Comparison of ENCODE assay signal across 8 mouse cellular contexts in the genomic region with DNA sequence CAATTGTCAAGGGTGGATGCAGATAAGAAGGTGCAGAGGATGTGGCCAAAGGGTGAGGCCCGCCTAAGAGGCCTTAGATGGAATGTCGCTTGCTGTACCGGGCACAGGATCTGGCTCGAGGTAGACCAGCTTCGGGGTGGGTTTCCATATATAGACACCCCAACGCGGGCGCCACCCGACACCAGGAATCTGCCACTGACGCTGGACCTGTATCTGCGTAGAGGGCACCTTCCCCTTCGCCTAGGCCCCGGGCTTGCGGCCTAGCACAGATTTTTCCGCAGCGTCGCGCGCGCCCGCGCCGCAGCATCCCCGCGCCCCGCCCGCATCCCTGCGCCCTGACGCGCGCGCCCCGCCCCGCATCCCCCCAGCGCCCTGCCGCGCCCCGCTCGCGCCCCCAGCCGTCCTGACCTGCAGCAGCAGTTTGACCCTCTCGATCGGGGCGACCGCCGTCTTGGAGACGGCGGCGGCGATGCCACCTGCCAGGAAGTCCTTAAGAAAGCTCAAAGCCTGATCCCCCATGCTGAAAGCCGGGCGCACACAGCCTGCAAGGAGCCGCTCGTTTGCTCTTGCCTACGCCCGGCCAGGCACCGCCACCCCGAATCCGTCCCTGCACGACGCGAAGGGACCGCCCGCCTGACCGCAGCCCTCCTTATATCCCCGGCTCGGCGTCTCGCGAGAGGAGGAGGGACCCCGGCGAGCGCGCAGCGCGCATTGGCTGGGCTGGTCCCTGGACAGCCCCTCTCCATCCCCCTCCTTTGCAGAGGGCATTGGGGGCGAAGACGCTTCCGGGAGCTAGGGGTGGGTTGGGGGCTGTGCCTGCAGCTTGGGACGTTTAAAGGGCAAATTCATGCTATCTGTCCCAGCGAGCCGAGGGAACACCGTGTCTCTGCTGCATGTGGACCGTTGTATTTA. TPM values are rescaled to one million over a fixed set of nuclear protein-coding genes. Genes with fewer than 3 reads are reported as not detected.
A peak's percentile ranks its signal among the peaks of the same experiment; 100 is the strongest.
DNase-seq lines count a peak whose midpoint lies in the region; ATAC-seq lines count a peak whose summit lies in the region.

Slc25a4 (minus strand) TSS at position 881 of the 912 bp plus-strand sequence.

- H3K27ac ChIP-seq in intestine, embryonic 14.5 days (ENCODE audit: low read depth) = peak within 1 kb of the TSS; percentile 93

- peak; percentile 95 for DNase-seq in embryo, embryonic 10 days (ENCODE audit: low spot score)
- peak; percentile 98 for DNase-seq in gastrocnemius, postnatal 25 days
- DNase-seq in intestine, embryonic 14.5 days (ENCODE audit: low spot score) = peak; percentile 98
- peak; percentile 96 to 97 for DNase-seq in left cerebral cortex, postnatal 14 days (ENCODE audit: low spot score in 2 of 2)
- peak; percentile 97 for DNase-seq in mesoderm, embryonic 11.5 days (ENCODE audit: low read depth, low spot score)
- DNase-seq in right cerebral cortex, postnatal 36 days (ENCODE audit: low spot score in 2 of 2) = peak; percentile 93 to 94
- DNase-seq in yolk sac, embryonic 10.5 days (ENCODE audit: low spot score) = peak; percentile 97

- no peaks in the 10 kb centered on the region for H3K27me3 ChIP-seq in intestine, embryonic 14.5 days (replicated peaks; ENCODE audit: control insufficient read depth, insufficient read depth, low read length)

- peak; percentile 92 for ATAC-seq in activated CD4-positive, CD25-positive, alpha-beta regulatory T cell, adult 4 months
- peak; percentile 99 for ATAC-seq in intestine, embryonic 14.5 days (replicated peaks; ENCODE audit: low FRiP score, low TSS enrichment, low read depth)

- intact Hi-C loops in left cerebral cortex, postnatal 14 days (cut with DNase I) = no loop called here

- H3K4me3 ChIP-seq in intestine, embryonic 14.5 days (ENCODE audit: low read depth, low read length) = peak within 1 kb of the TSS; percentile 81

- peaks cover 25% of the 10 kb centered on the region for H3K4me1 ChIP-seq in intestine, embryonic 14.5 days (replicated peaks; ENCODE audit: control insufficient read depth, insufficient read depth, low read length)

- under 1% methylated on average over 84 of the region's 84 CpGs for WGBS in intestine, embryonic 14.5 days

- peak within 1 kb of the TSS; percentile 93 for H3K9ac ChIP-seq in intestine, embryonic 14.5 days (ENCODE audit: low read length)

- no peaks in the 10 kb centered on the region for H3K9me3 ChIP-seq in intestine, embryonic 14.5 days (ENCODE audit: control insufficient read depth, low read length)

- H3K4me2 ChIP-seq in intestine, embryonic 14.5 days (ENCODE audit: low read length) = peak within 1 kb of the TSS; percentile 84

- peaks cover 35% of the 10 kb centered on the region for H3K36me3 ChIP-seq in intestine, embryonic 14.5 days (ENCODE audit: control insufficient read depth, insufficient read depth, low read length)

RNA-seq across cellular contexts. Expression of gene Slc25a4, which starts in this region (rescaled TPM):
- polyA plus RNA-seq in activated CD4-positive, CD25-positive, alpha-beta regulatory T cell, adult 4 months (2017; shearing (Covaris generic)) = 100 to 1,000 TPM; 197 to 224 TPM
- 1,000 to 10,000 TPM; 2,973 to 3,130 TPM for total RNA-seq in gastrocnemius, postnatal 25 days (2021)
- polyA plus RNA-seq in intestine, embryonic 14.5 days (2014; fragmentation: Nextera tagmentation; extraction: Ambion mirVana) = 516 and 522 TPM in 2 replicates
- total RNA-seq in left cerebral cortex, postnatal 14 days (2021) = 100 to 1,000 TPM; 661 to 678 TPM

Comparison
In these comparisons a context has a peak if more than half of its experiments do, and no peak if none do; other contexts are left out.
1. Peak in every context shown above with its lines: DNase-seq, ATAC-seq, H3K4me3 ChIP-seq and H3K27ac ChIP-seq.
2. RNA of gene Slc25a4 (total RNA-seq): 2,973 to 3,130 TPM in gastrocnemius, postnatal 25 days; 661 to 678 TPM in left cerebral cortex, postnatal 14 days; every median in the first group is over 4 times any median in the second.